Mouse (Mus musculus) ovary, postnatal 36 days (tissue): Measurements from ENCODE around the gene Arhgap22.

ENCODE experiments used
- DNase-seq: peaks from one replicate; pipeline ENCODE4 v3.0.0; 2022; ENCODE audit warnings: low spot score, mixed read lengths

Arhgap22 gene

DNA sequence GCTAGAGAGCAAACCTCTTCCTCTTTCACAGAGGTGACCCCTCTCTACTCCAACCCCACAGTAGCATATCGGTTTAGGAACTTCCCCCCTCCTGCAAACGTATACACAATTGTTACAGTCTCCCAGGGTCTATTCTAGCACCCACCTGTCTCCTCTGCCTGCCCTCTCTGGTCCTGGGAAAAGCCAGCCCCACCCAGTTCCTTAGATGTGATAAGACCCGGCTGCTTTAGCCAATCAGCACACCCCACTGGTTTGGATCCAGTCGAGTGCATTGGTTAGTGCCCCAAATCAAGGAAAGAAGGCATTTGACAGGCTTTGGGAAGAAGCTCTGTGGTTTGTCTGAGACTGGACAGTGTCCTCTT, 922 bp downstream of the Arhgap22 start:
- no peak for DNase-seq

DNA sequence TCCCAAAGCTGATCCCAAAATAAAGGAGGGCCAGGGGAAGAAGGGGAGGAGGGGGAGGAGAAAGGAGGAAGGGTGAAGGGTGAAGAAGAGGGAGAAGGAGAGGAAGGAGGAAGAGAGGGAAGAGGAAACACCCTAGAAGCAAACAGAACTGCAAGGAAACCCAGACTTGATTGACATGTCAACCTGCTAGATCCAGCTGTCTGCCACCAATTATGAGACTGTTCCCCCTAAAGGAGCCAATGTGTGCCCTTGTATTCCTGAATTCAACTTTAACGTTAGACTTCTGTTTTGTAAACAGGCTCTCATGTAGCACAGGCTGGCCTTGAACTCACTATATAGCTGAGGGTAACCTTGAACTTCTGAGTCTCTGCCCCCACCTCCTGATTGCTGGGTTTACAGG, 1.3 kb downstream of the Arhgap22 start:
- DNase-seq = no peak

DNA sequence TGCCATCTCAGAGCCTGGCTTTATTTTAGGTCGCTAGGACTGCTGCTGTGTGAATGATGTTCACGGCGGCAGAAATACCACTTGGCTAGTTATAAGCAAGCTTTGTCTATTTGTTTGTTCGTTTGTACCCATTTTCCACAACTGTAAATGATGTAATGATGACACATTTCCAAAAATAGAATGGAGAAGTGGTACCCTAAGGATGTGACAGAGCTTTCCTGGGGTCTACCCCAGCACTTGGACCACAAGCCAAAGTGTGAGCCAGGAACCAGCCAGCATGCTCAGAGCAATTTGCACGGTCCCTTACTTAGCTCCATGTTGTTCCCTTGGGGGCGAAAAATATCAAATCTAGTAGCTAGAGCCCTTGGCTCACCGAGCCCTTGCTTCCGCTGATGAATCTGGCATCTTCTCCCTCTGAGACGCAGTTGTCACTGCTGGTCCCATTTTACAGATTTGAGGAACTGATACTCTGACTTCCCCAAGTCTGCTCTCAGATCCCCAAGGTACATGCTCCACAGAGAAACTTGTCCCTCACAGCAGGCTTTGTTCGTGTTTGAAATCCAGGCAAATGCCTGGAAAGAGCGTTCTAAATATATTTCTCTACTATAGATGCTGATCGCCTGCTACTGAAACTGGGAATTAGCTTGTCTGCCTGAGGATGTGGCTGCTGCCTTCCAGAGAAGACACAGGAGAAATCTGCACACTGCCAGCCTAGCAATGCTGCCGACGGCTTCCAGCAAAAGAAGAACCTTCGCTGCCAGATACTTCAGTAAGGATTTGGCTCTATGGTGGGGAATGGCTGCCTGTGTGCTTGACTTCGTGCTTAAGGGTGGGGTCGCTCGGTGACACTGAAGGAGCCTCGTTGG, 2.8 kb downstream of the Arhgap22 start:
- no peak for DNase-seq

DNA sequence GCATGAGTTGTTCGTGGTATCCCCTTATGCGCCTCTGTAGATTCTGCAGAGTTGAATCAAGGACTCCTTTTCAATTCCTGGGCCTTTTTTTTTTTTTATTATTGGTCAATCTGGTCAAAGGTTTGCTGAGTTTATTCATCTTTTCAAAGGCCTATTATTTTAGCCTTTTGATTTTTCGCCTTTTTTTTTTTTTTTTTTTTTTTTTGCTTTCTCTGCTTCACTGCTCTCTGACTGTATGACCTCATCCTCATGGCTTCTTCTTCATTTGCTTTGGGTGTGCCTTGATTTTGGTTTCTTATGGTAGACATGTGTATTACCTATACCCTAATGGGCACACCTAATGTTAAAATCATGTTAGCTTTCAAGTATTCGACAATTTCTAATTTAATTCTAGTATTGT, 11.4 kb downstream of the Arhgap22 start:
- DNase-seq = no peak

DNA sequence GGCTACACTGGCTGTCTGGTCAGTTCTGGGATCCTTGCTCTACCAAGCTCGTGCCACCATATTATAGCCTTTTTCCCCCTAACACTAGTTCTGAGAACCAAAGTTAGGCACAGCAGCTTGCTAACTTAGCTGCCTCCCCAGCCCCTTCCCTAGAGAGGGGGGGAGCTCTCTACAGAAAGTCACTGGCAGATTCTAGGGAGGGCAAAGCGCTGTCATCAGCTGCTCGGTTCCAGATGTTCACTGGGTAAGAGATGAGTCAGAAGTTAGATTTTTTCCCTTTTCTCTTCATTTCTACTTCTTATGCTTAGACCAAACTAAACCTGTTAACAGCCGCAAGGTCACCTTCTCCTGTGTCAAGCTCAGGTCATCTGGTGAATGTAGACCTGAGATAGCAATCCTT, 16.8 kb downstream of the Arhgap22 start:
- DNase-seq = no peak

DNA sequence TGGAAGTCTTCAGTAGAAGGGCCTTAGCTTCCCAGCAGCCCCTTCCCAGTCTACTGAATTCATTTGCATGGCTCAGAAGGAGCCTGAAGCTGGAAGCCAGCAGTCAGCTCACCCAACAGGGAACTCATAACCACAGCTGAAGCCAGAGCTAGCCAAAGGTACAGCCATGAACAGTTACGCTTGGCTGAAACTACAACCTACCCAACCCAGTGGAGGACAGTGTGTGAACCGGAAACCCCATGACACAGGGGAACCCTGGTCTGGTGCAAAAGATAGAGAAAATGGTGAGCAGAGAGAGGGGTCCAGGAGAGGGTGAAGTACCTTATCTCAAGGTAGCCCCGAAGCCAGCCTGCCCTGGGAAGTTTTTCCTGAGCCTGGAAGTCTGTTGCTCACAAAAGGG, 17.5 kb downstream of the Arhgap22 start:
- no peak for DNase-seq

DNA sequence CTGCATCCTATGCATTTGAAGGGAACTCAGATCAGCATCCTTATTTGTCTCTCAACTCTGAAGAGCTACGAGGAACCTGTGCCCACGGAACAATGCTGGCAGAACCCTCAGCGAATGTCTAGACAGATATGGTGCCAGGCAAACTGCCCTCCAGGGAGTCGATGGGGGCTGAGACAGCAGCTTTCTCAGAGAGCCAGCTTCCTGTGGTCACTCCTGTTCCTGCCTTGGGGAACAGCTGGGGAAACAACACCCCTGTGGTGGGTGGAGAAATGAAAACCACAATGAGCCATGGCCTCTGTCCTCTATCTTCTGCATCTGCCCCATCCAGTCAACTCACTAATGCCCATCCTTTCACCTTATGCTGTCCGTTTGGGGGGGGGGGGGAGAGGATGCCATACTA, 18.2 kb downstream of the Arhgap22 start:
- DNase-seq = no peak

DNA sequence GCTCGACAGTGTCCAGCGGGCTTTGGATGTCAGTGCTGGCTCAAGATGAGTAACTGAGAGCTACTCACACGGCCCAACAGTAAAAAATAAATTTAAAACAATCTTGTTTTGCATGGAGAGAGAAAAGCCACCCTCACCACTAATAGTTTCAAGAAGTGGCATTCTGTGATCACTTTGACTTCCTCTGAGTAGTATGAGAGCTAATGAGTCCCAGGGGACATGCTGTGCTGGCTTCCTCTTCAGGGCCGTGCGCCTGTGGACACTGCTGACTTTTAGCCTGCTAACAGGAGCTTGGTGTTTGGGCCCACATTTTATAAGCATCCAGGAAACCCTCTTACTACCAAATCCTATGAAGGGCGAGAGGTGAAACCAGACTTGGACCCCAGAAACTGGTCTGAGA, 21.8 kb downstream of the Arhgap22 start:
- no peak for DNase-seq

DNA sequence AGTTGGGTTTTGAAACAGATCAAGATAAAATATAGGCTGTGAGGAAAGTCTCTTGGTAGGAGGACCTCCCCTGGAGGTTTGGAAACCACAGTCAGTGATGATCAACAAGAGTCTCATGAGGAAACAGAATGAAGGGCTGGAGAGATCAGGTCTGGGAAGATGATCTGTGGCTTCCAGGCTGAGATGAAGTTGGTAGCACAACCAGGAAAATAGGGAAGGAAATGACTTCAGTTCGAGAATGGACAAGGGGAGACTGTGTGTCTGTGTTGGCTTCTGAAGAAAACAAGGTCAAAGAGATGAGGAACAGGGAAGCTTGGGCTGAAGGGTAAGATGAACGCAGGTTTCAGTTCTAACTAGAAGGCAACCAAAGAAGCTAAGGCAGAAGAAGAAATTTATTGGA, 26.6 kb downstream of the Arhgap22 start:
- DNase-seq = no peak

DNA sequence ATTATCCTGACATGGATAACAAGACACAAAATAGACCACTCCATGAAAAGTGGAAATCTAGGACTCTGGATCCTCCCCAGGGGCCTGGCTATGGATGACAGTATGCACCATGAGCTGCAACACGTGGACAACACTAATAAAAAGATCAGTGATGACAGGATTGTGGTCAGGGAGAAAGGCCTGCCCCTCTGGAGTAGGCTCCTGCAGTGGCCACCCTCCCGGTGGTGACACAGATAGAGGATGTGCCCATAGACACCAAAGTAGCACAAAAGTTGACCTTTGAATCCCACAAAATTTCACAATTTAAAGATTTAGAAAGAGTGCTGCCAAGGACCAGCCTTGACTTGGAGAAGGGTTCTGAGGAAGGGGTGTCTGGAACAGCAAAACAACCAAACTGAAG, 29.4 kb downstream of the Arhgap22 start:
- DNase-seq = no peak

DNA sequence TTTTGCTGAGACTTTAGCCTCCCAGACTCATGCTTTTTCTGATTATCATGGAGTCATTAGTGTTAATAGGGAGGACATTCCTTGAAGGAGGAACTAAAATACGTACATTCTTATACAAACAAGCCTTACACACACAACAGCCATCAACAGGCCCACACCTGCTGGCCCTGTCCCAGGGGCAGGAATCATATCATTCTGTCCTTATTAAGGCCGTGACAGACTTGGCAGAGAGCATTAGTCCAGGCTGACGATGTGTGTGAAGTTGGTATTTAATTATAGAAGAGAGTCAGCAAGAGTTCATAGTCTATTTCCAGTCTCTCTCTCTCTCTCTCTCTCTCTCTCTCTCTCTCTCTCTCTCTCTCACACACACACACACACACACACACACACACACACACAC, 30.7 kb downstream of the Arhgap22 start:
- DNase-seq = no peak

DNA sequence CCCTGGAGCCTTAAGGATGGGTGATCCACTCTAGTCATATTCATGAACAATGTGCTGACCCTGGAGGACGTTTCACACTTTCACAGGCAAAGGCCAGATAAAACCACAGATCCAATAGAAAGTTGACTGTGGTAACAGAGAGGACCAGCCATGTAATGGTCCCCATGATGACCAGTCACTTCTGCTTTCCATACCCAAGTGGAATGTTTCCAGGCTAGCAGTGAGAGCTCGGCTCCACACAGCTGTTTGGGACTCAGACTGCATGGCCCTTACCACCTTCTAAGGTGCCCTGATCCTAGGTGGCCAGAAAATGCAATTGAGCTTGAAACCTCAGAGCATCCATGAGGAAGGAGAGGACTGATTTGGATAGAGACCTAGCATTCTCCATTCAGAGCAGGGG, 31.1 kb downstream of the Arhgap22 start:
- no peak for DNase-seq

DNA sequence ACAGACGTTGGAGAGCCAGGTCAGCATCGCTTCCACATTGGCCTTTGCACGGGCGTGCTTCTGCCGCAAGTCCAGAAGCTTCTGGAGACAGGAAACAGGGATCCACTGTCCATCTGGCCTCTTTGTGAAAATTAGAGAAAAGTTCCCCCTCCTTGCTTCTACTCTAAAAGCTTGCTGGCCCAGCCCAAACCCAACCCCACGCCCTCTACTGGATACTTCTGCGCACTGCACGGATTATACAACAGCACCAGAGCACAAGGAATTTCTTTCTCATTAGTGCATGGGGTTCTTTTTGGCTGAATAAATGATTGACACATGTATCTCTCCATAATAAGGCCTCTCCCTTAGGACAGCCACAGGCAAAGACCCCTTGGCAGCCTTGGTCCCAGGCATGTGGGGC, 32.6 kb downstream of the Arhgap22 start:
- DNase-seq = peak; percentile 23

DNA sequence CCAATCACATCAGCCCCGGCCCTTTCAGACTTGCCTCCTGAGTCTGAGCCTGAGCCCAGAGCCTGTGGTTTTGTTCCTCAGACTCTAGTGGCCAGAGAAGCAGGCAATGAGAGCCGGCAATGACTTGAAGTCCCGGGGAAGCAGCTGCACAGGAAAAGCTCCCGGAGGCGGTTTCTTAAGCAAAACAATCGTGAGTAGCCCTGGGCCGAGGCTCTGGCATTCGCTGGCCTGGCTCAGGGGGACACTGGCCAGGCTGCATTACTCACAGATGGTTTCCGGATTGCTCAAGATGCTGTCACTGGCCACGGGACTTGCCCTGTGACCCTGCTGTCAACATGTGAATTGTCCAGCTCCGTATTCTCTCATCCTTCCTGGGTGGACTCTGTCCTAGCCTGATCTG, 33.8 kb downstream of the Arhgap22 start:
- DNase-seq = peak; percentile 29

DNA sequence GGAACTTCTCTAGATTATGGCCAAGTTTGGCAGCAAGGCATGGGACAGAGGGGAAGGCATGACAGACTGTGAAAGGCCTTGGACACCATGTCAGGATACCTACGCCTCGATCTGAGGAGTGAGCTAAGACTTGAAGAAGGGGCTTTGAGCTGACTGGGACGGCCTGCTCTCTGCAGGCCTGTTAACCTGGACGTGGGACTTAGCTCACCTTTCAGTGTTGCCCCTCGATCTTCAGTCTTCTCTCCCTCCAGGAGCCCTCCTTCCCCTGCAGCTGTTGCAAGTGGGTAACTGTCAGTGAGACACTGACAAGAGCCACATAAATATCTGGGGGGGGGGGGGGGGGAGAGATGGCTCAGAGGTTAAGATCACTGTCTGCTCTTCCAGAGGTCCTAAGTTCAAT, 34.9 kb downstream of the Arhgap22 start:
- no peak for DNase-seq

DNA sequence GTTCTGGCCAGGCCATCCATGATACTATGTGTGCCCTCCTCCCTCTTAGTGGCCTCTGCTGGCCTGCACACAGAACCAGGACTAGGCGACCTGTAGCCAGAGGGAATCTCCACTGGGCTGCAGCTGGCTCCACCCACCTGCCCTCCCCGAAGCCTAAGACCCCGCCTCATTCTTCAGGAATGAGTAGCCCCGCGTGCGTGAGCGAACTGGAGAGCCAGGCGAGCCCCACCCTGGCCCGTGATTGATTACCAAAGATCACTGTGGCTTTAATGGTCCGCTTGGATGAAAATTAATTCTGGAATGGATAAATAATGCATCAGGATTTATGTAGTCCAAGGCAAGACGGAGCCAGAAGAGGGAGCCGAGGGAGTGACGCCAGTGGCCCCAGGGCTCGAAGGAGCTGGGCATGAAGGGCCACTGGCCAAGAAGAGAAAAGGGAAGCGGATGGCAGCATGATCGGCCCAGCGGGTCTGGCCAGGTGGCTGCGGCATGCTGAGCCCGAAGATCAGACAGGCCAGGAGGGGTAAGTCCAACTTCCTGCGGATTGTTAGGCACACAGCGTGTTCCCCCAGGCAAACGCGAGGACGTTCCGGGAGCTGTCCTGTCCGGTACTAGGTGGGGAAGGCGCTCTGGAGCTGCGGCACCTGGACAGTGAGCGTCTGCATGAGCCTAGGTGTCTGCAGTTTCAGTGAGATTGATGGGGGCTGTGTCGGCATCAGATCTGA, 36.6 kb downstream of the Arhgap22 start:
- peak; percentile 44 for DNase-seq

DNA sequence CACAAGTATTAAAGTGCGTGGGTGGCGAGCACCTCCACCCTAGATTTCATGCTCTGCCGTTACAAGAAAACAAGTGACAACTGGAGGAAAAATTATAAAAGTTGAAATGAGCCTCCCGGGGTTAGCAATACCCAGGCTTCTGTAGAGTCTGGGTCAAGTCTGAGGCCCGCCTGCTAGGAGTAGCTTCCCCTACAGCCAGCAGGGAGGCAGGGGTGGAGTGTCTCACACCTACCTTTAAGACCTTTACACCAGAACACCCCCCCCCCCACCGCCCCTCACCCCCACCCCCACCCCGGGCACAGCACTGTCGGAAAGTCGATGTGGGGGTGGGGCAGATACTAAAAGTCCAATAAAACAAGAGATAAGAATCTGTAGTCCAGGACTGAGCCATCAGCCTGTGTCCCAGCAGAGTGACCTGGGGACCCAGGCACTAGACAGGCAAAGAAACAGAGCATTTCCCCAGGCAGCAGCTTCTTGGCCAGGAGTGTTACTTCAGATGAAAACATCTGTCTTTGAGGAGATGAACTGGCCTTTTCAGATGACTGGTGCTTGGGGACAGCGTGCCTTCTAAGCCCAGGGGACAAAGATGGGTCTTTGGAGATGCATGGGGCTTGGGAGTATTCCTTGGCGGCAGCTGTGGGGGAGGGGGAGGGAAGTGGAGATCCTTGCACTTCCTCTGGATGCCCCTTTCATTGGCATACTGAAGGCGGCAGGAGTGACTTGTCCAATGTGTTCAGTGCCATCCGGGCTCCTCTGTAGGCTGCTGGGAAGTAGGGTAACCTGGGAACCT, 37.3 kb downstream of the Arhgap22 start:
- no peak for DNase-seq

DNA sequence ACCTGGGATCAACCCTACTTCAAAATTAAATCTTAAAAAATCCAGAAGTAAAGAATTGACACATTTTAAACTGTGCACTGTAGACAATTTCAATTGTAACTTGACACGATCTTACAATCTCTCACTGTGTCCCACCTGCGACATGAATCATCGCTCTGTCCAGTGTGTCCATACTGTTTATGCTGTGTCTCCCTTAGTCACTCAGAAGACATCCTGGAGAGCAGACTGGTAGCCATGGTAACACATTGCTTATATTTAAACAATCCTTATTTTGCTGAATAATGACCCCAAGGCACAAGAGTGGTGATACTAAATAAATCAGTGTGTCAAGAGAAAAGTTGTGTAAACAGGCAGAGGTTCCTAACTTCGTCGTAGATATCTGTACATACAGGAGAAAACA, 44.4 kb downstream of the Arhgap22 start:
- DNase-seq = no peak

DNA sequence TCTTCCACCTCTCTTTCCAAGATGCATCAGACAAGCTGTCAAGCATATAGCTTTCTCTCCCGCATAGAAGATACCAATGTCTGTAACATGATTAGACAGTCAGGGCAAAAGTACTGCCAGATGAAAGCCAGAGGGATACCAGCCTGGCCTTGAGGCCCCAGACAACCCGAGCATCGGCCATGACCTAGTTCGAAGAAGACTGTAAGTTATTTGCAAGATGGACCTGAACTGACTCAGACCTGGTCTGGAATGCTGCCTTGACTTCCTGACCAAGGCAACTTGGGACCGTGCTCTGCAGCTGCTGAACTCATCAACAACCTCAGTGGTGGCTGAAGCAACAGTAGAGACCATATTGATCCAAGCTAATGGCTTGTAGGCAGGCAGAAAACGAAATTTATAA, 46.3 kb downstream of the Arhgap22 start:
- no peak for DNase-seq

DNA sequence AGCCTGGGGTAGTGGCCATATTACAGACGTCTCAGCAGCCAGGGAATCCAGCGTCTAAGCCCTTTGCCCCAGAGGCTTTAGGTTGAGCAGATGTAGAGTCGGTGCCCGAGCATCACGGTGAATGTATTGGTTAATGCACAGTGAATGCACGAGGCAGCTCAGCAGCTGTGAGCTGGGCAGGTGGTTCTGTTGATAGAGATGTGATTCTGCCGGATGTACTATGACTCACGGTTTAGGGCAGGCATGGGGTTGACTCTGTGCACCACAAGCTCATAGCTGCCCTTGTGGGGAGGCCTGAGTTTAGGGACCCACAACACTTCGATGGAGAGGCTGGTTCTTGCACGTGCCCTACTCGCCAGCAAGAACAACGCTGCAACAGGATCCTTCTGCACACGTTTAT, 51.0 kb downstream of the Arhgap22 start:
- DNase-seq = no peak

DNA sequence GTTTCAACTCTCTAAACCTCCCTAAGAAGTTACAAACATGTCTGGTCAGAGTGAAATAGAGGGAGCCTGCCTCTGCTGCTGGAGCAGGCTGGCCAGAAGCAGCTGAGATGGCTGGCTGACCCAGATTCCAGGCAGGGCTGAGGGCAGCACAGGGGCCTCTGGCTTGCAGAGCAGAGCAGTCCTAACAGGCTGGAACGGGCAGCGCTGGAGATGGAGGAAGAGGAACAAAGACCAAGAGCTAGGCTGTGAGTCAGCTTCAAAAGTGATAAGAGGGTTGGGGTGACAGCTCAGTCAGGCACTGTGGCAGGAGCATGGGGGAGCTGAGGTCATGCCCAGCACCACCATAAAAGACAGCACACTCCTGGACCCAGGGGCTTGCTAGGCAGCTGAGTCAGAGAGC, 62.4 kb downstream of the Arhgap22 start:
- no peak for DNase-seq

DNA sequence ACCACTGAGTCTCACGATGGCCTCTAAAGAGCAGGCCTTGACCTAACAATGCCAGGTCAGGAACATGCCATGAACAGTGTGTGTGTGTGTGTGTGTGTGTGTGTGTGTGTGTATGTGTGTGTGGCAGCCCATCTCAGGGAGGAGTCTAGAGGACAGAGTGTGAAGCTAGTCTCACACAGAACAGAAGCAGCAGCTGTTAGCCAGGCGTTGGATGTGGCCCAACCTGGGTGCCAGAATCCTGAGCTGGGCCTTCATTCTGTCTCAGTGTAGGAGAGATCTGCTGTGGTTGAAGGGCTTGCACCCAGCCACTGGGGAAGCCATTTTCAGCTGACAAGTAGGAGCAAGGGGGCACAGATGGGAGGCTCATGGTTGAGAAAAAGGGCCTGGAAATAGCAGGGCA, 64.5 kb downstream of the Arhgap22 start:
- no peak for DNase-seq

DNA sequence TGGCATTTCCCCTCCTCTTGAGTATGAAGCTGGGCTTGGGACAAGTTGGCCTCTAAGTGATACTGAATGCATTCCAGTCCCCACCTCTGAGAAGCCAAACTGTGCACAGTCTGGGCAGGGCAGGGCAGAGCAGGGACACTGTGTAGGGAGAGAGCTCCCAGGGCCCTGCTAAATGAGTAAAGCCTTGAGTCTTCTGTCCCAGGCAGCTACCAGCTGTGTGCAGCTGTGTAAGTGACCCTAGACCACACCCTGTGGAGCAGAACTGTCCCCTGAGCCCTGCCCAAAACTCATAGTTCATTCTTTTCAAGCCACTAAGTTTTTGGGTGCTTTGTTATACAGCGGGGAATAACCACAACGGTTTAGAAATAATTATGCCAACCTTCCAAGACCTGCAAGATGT, 67.1 kb downstream of the Arhgap22 start:
- no peak for DNase-seq
